Mouse (Mus musculus) G1E (cell line): Measurements from ENCODE around the gene Spats2.

Experiments used
- CTCF ChIP-seq: IDR thresholded peaks from 2 replicates; pipeline ENCODE4 v1.5.1; 2012; ENCODE audit warnings: low read depth, low read length, inconsistent platforms, mixed read lengths
- GATA1 ChIP-seq: IDR thresholded peaks from 2 replicates; pipeline ENCODE4 v1.6.1; 2012; ENCODE audit warnings: borderline replicate concordance, low read length, inconsistent platforms, mixed read lengths
- GATA2 ChIP-seq: IDR thresholded peaks from 2 replicates; pipeline ENCODE4 v1.6.1; 2012; ENCODE audit warnings: low read depth, low read length, inconsistent platforms, borderline replicate concordance
- POLR2AphosphoS5 ChIP-seq: IDR thresholded peaks from 2 replicates; pipeline ENCODE4 v1.6.1; 2012; ENCODE audit warnings: low read depth, low read length, inconsistent platforms; ENCODE audit not compliant: insufficient replicate concordance
- TAL1 ChIP-seq: conservative IDR thresholded peaks from 2 replicates; pipeline ENCODE4 v1.6.1; 2012; ENCODE audit warnings: low read depth, low read length, inconsistent platforms, mixed read lengths

- TF ChIP-seq CTCF (no peak), TAL1 (no peak), POLR2AphosphoS5 (no peak), GATA2 (no peak), GATA1 (no peak)
These were observed 98.0 kb downstream of the Spats2 start for GRCm38 (mm10) chr15:99223585-99224207.
